Mouse (Mus musculus): ENCODE data around the gene Gm4707.
"Not testable (repeated sequence)": the region's sequence is repeated elsewhere in the genome, so short reads cannot be mapped to it uniquely, and the experiment has no call there.

Gene Gm4707

GRCm38 (mm10) chr17:71444718-71445117, 15.0 kb downstream of the Gm4707 start:
- no peak for DNase-seq (ENCODE audit: low spot score in 2 of 2)

GRCm38 (mm10) chr17:71444126-71444525, 15.6 kb downstream of the Gm4707 start:
- DNase-seq (ENCODE audit: low spot score in 2 of 2), result no peak

- no peak for DNase-seq (ENCODE audit: low spot score in 2 of 2)
These were observed 16.4 kb downstream of the Gm4707 start for GRCm38 (mm10) chr17:71443273-71443672.

DNA sequence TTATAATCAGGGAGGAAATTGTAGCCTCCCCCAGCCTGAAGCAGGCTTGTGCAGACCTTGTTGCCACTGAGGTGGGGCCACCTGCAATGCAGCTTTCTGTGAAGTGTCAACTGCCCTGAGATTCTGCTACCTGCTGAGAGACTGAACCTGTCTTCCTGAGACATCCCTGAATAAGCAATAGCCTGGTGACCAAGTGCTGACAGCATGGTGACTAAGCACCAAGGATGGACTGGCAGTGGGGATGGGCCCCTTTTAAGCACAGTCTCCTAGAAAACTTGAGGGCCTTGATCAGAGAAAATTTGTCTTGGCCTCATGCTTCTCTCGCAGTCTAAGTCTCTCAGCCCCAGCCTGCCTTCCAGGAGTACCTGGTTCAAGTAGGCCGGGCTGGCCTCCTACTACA, 37.2 kb downstream of the Gm4707 start:
- not testable (repeated sequence) for DNase-seq (ENCODE audit: low spot score in 2 of 2)

DNA sequence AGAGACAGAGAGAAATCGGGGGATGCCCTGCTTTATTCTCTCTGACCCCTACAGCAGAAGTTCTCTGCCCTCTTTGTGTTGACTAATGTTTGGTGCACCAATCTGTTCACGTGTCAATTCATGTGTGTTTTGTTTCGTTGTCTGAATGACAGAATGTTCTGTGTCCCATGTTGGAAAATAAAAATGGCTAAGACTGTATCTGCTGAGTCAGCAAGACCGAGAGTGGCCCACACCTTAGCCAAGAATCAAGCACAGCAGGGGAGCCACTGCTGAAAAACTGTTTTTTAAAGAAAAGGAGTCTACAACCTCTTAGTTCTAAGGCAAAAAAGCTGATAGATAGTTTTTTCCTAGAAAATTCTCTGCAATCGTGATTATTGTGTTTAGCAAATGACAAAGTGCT, 40.3 kb downstream of the Gm4707 start:
- DNase-seq (ENCODE audit: low spot score in 2 of 2), result not testable (repeated sequence)

DNA sequence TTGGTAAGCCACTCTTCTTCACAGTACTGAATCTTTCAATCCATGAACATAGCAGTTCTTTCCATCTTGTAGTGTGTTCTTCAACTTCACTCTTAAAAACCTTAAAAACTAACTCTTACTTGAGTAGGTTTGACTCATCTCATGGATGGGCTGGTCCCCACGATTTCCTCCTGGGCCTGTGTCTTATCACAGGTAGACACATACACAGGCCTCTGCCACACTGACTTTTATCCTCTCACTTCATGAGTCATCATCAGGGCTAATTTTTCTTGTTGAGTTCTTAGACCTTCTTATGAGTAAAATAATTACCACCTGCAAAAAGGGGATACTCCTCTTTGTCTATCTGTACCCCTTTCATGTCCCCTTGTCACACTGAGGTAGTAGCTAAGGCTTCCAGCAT, 42.7 kb downstream of the Gm4707 start:
- DNase-seq (ENCODE audit: low spot score in 2 of 2), result no peak
